Mouse (Mus musculus) urinary bladder, postnatal 14 days (tissue): Measurements from ENCODE around the gene Sorl1.

Experiments used
- DNase-seq: peaks from one replicate; pipeline ENCODE4 v3.0.0; 2021; ENCODE audit warnings: low spot score

Sorl1 gene

GRCm38 (mm10) chr9:41952650-41953204 is 171.4 kb downstream of the Sorl1 start:
- no peak for DNase-seq

GRCm38 (mm10) chr9:41951472-41952129 is 172.5 kb downstream of the Sorl1 start:
- DNase-seq: peak; percentile 29

- DNase-seq: peak; percentile 88
Measured at GRCm38 (mm10) chr9:41950991-41951451, 173.1 kb downstream of the Sorl1 start.

- peak; percentile 90 for DNase-seq
Measured at GRCm38 (mm10) chr9:41950109-41950990, 173.7 kb downstream of the Sorl1 start.

GRCm38 (mm10) chr9:41949476-41949875 is 174.6 kb downstream of the Sorl1 start:
- no peak for DNase-seq

GRCm38 (mm10) chr9:41944964-41945363 is 179.1 kb downstream of the Sorl1 start:
- no peak for DNase-seq

GRCm38 (mm10) chr9:41942970-41943635 is 181.0 kb downstream of the Sorl1 start:
- DNase-seq: no peak

- DNase-seq: no peak
Measured at GRCm38 (mm10) chr9:41940311-41940853, 183.7 kb downstream of the Sorl1 start.

GRCm38 (mm10) chr9:41938449-41938848 is 185.6 kb downstream of the Sorl1 start:
- DNase-seq: no peak

- peak; percentile 66 for DNase-seq
Measured at GRCm38 (mm10) chr9:41937967-41938348, 186.1 kb downstream of the Sorl1 start.

GRCm38 (mm10) chr9:41937341-41937966 is 186.6 kb downstream of the Sorl1 start:
- no peak for DNase-seq

GRCm38 (mm10) chr9:41936598-41936997 is 187.5 kb downstream of the Sorl1 start:
- DNase-seq: no peak

- DNase-seq: no peak
Measured at GRCm38 (mm10) chr9:41935979-41936378, 188.1 kb downstream of the Sorl1 start.

- peak; percentile 37 for DNase-seq
Measured at GRCm38 (mm10) chr9:41935373-41935971, 188.6 kb downstream of the Sorl1 start.

GRCm38 (mm10) chr9:41934848-41935372 is 189.2 kb downstream of the Sorl1 start:
- no peak for DNase-seq

- DNase-seq: no peak
Measured at GRCm38 (mm10) chr9:41929986-41930385, 194.1 kb downstream of the Sorl1 start.

- no peak for DNase-seq
Measured at GRCm38 (mm10) chr9:41925721-41926120, 198.4 kb downstream of the Sorl1 start.

- no peak for DNase-seq
Measured at GRCm38 (mm10) chr9:41924140-41924539, 200.0 kb downstream of the Sorl1 start.

- no peak for DNase-seq
Measured at GRCm38 (mm10) chr9:41922416-41922815, 201.7 kb downstream of the Sorl1 start.

- DNase-seq: no peak
Measured at GRCm38 (mm10) chr9:41918657-41919380, 205.3 kb downstream of the Sorl1 start.
